Mouse (Mus musculus) thymus, postnatal 25 days (tissue): ENCODE data around the gene Gdpd3.

Experiments
- DNase-seq: peaks from one replicate; pipeline ENCODE4 v3.0.0; 2022

The Gdpd3 gene

DNA sequence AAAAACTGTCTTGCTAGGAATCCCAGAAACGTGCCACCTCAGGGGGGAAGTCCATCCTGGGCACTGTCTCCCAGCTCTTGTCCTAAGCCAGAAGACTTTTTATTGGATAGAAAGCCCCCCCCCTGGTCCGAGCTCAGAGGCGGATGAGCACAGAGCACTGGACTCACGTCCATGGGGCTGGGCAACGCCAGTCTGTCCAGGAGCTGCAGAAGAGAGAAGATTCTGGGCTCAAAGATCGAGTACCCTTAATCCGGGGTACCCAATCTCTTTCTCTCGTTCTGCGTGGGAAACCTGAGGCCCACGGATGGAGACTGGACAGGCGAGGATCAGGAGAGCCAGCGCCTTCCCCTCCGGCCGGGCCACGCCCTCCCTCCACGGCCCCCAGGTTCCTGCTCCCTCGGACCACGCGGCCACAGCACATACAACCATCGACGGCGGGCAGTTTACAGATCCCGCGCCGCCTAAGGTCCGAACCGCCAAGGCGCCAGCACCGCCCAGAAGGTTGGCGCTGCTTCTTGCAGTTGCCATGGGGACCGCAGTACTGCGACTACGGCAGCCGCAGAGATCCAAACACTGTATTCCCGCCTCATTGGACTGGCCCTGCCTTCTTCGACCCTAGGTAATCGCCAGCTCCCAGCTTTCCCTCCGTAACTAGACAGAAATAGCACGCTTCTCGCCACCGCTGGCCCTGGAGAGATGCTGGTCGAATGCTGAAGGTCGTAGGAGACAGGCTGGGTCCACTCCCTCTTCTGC lies 42.7 kb downstream of the Gdpd3 start:
- DNase-seq, result peak; percentile 54

DNA sequence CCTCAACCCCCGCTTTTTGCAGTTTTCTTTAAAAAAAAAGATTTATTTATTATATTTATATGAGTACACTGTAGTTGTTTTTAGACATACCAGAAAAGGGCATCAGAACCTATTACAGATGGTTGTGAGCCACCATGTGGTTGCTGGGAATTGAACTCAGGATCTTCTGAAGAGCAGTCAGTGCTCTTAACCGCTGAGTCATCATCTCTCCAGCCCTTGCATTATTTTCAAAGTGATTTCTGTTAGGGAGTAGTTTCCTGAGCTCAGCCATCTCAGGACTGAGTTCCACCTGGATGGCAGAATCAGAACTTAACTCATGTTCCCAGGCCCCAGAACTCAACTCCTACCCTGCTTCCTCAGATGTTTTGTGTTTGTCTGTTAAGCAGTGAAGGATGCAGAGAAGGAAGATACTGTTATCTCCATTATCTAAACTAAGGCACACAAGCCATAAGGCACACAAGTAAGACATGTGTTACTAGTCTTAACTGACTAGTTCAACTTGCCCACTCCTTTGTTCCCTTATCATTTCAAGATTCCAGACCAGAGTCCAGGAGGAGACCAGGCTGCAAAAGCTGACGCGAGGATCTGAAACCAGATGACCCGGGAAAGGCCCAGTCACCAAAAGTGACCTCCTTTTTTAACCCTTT lies 43.7 kb downstream of the Gdpd3 start:
- no peak for DNase-seq

DNA sequence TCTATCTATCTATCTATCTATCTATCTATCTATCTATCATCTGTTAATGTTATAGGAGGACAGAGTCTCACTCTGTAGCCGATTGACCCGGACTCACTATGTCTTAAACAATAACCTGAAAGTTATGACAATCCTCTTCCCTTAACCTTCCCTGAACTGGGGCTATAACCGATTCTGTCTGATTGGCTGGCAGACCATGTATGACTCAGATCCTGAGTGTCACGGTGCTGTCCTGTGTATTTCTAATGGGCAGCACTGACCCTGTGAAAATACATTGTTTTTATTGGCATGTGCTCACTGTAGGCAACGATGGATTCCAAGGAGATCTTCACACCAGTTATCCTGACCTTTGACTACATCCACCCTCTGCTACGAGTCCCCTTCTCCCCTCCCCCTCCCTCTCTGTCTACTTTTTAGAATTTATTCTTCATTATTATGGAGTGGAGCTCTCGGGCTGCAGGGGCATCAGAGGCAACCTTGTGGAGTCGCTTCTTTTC lies 49.6 kb downstream of the Gdpd3 start:
- DNase-seq, result no peak

DNA sequence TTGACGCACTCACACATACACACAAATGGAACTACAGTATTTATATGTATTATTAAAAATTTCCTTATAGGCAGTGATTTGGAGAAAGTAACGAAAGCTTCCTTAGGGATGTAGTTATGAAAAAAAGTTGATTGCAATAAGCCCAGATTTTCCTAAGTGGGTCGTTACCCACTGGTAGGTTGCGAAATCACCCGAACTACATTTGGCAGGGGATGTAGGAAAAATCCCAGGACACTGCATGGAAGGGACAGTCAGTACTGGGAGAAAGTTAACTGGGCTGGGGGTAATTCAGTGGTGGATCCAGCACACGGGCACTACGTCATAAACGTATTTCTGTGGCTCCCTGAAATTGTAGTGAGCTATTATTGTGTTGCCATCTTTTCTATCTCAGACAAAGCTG lies 50.4 kb downstream of the Gdpd3 start:
- DNase-seq, result no peak

DNA sequence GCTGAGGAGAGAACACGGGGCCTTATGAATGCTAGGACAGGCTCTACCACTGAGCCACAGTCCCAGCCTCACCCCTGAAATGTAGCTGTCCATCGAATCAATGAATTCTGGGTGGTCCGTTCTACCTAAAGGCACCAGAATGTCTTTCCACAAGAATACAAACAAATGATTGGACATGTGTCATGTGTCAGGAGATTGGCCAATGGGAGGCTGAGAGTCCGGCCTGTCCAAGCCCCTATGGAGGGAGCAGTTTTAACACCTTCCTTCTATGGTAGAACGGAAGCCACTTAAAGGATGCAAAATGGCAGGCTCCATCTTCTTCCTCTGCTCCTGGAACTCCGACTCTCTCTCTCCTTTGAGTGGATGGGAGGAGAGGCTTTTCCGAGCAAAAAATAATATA lies 51.5 kb downstream of the Gdpd3 start:
- no peak for DNase-seq

DNA sequence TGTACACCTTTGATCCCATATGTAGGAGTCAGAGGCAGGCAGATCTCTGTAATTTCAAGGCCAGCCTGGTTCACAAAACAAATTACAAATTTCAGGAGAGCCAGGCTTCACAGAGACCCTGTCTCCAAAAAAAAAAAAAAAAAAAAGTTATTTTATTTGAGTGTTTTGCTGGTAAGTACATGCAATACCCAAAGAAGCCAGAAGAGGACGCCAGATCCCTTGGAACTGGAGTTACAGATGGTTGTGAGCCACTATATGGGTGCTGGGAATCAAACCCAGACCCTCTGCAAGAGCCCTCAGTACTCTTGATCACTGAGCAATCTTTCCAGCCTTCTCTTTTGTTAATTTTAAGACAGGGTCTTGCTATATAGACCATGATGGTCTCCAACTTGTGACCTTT lies 52.7 kb downstream of the Gdpd3 start:
- no peak for DNase-seq

DNA sequence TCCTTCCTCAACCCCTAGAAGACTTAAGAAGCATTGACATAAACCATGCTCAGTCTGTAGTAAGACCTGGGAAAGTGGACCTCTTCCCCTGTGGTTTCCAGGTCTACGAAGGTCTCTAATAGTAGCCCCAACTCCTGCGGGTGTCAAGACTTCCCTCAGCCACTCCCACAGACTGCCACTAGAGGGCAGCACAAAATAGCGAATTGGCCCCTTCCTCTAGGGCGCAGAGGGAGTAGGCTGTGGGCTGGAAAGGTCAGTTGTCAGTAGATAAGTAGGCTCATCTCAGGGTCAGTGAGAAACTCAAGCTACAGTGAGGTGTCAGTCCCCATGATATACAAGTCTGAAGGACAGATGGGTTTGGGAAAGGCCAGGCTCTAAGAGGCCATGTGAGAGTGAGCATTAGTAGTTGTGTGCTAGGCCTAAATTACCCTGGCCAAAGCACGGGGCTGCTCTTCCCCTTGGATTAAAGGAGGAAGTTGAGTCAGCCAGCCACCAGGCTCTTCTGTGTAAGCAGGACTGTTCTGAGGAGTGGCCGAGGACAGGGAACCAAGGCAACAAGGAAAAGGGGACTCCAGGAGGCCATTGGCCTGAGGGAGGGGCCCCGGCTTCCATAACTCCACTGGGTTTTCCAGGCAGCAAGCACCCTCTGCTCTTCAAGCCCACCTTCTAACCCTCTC lies 55.8 kb downstream of the Gdpd3 start:
- DNase-seq, result peak; percentile 80

DNA sequence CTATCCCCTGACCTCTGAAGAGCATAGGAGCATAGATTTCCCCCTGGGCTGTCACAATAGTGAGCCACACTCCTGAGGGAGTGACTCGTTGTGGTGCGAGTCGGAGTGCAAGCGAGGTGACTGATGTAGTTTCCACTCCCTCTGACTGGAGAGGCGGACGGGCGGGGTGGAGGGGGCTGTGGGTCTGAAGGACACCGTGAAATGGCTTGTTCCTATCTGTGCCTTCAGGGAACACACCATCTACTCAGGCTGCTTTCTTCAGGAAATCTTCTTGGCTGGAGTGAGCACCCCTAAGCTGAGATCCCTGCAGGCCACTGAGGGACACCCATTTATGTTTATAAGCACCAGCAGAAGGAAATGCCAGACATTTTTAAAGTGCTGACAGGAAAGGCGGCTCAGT lies 56.6 kb downstream of the Gdpd3 start:
- DNase-seq, result no peak

DNA sequence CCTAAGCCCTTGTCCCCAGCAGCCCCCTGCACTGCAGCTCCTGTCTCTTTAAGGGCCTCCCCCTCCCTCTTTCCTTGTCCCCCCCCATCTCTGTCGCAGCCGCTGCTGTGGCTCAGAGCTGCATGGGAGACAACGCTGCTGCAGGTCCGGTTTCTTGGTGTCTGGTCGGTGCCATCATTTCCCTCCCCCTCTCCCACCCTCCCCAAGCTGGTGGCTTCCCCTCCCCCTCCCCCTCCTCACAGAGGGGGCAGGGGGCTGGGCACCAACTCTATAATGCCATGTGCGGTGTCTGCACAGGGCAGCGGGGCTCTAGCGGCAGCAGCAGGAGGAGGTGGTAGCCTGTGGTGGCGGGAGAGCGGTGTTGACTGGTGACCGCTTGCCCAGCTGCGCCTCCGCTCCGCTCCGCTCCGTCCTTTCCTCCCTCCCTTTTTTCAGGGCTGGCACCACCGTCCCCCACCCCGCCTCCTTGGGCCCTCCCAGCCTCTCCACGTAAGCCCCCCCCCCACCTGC lies 57.1 kb downstream of the Gdpd3 start:
- DNase-seq, result no peak

DNA sequence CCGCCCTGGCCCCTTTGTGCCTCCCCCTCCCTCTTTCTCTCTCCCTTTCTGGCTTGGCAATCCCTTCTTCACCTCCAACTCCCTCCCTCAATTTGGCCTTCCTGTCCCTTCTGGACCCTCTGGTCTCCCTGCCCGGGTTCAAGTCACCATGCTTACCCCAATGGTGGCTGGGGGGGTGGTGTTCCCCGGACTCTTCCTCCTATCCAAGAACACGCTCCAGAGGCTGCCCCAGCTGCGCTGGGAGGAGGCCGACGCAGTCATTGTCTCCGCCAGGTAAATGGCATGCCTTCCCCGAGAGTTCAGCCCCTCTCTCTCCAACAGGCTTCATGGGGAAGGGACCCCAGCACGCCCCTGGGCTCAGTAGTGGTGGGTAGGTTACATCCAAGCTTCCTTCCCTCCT lies 57.8 kb downstream of the Gdpd3 start:
- no peak for DNase-seq
